Mouse (Mus musculus) Patski (cell line): ENCODE results near the gene Gm17949. TPM values are rescaled to one million over a fixed set of nuclear protein-coding genes. Genes with fewer than 3 reads are reported as not detected.

Source experiments
- ATAC-seq: fragments of 100-300 bp; one replicate; pipeline ENCODE4 v1.8.0; 2021
- CTCF ChIA-PET: fragments of 350-600 bp; sonication (Branson Sonifier 250); formaldehyde crosslinking; loops from one replicate; lab custom pipeline; 2022; ENCODE audit warnings: inconsistent platforms; lab: Charles Lee
- POLR2A ChIA-PET: fragments of 350-600 bp; sonication (Branson Sonifier 250); formaldehyde crosslinking; loops from one replicate; lab custom pipeline; 2022; ENCODE audit warnings: antibody characterized with exemption, inconsistent platforms; lab: Charles Lee
- DNase-seq: peaks from one replicate; pipeline ENCODE4 v3.0.0-alpha.2; 2011; ENCODE audit warnings: low read depth, low spot score
- H3K27me3 ChIP-seq: fragments of 371-371 bp; one replicate; pipeline ENCODE4 v1.5.1; 2021
- CTCF ChIP-seq: fragments of 100-300 bp; IDR thresholded peaks from one replicate; pipeline ENCODE4 v1.5.1; 2021
- in situ Hi-C: fragments of 300-500 bp; cut with MboI; formaldehyde crosslinking; loops from 3 replicates; pipeline ENCODE4 v1.11.1; 2018; ENCODE audit warnings: low pct_unique_long_range_greater_than_20kb, mixed read lengths
- polyA plus RNA-seq: library from polyadenylated mRNA; unstranded; gene quantifications from one replicate; pipeline ENCODE4 v1.2.3, GENCODE M21; 2021

Gene Gm17949
- polyA plus RNA-seq, 1 experiment from 2014 or later = not detected

DNA sequence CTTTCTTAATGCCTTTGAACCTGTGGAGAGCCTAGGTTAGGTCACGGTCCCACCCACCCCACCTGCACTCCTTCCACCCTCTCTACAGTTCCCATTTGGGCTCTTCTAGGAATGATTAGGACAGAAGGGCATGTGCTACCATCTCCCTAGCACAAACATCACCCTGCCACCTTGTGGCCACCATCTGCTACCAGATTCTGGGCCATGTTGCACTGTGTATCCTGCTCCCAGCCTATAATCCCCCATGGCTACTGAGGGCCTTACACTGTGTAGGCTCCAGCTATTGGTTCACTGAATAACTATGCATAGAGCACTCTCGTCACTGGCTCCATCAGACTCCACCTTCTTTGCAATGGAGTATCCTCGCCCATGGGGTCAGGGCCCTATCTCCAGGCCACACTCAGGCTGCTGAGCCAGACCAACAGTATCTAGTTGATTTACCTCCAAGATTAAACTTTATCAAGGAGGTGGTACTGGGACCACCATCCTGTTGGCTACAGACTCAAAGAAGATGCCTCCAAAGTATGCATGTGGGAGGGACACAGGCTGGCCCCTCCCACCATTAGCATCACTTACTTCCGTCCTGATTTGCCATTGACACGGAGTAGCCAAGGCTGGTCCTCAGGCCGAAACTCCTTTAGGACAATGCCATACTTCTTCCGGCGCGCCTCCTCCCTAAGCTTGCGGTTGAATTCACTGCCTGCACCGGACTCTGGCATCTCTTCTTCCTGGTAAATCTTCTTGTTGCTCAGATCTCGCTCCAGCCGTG, 3.9 kb upstream of the Gm17949 start:
- ATAC-seq (no peak), DNase-seq (no peak)
- ChIA-PET CTCF (interaction anchor here (1.9 kb wide), 1 partner anchor 10 kb away, joined by 5 read pairs; the partner anchor contains the start of gene Alkbh7), POLR2A (no interaction called here)
- no peaks in the 10 kb centered on the region for H3K27me3 ChIP-seq
- in situ Hi-C loops = no loop called here
- TF ChIP-seq CTCF = no peak

DNA sequence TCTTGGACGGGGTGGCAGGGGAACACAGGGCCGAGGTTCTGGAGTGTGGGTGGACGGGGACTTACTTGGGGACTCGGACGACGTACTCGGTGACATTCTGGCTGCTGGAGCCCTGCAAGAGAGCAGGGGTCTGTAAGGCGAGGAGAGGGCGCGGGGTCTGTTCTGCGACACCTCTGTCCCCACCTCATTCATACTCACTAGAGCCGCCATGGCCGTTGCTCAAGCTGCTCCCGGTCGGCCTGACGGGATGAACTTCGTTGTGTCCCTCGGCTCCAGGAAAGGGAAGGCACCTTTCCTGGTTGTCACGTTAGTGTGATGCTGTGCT, 396 bp upstream of the Gm17949 start:
- in situ Hi-C loops = no loop called here
- no peak for TF ChIP-seq CTCF
- no peak for DNase-seq
- no peaks in the 10 kb centered on the region for H3K27me3 ChIP-seq
- CTCF ChIA-PET = interaction anchor here (0.7 kb wide), 1 partner anchor 14 kb away, joined by 4 read pairs; the partner anchor contains the start of gene Alkbh7
- peak; percentile 28 for ATAC-seq
- POLR2A ChIA-PET = no interaction called here

DNA sequence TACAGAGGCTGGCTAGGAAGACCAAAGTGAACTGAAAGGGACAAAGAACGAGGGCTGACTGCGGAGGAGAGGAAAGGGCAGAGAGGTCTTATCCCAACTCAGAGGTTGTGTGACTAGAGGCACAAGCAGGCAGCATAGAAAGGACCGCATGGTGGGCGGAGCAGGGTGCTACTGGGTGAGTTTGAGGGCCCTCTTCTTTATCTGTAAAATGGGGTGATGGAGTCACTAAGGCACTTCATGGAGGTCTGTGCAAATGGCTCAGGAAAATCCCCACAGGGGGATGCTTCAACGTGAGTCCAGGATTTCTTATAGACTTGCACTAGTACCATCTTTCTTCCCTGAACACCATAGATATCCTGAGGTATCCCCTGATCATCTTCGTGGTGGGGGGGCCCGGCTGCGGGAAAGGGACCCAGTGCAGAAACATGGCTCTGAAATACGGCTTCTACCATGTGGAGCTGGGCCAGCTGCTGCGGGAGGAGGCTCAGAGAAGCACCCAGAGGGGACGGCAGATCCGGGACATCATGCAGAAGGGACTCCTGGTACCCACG, 1.1 kb downstream of the Gm17949 start:
- TF ChIP-seq CTCF = no peak
- H3K27me3 ChIP-seq = no peaks in the 10 kb centered on the region
- ChIA-PET POLR2A (no interaction called here), CTCF (no interaction called here)
- DNase-seq (no peak), ATAC-seq (no peak)
- in situ Hi-C loops = no loop called here

DNA sequence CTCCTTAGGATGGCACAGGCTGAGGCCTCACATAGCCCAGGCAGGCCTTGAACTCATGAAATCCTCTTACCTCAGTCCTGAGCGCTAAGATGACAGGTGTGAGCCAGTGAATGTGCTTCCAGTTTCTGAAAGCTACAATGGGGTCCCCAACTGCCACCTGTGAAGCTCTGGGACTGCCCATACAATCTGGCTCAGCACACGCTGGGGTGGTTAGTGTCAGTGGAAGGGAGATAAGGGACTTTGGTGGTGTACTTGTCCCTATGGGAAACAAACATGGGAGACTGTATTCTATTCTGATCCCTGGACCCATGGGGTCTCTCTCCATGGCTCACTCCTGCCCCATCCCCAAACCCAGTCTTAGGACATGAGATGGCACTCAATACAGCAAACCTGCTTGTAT, 8.4 kb downstream of the Gm17949 start:
- ATAC-seq (no peak), DNase-seq (no peak)
- ChIA-PET POLR2A (no interaction called here), CTCF (no interaction called here)
- in situ Hi-C loops = no loop called here
- TF ChIP-seq CTCF = no peak
- H3K27me3 ChIP-seq = no peaks in the 10 kb centered on the region

DNA sequence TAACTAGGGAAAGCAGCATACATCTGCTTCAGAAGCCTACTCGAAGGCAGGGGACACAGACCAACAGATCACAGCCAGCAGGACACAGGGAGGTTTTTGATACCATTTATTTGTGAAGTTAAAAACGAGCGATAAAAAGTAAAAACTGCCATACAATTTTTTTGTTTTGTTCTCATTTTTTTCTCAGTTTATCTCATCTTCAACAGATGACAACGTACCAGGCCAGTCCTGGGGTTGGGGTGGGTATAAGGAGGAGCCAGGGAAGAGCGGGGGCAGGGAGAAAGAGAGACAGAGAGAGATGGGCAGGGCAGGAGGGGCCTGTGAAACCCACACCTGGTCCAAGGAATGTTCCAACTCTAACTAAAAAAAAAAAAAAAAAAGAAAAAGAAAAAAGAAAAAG, 9.7 kb downstream of the Gm17949 start:
- ChIA-PET CTCF (no interaction called here), POLR2A (no interaction called here)
- DNase-seq (no peak), ATAC-seq (no peak)
- no peak for TF ChIP-seq CTCF
- in situ Hi-C loops = no loop called here
- H3K27me3 ChIP-seq = no peaks in the 10 kb centered on the region

DNA sequence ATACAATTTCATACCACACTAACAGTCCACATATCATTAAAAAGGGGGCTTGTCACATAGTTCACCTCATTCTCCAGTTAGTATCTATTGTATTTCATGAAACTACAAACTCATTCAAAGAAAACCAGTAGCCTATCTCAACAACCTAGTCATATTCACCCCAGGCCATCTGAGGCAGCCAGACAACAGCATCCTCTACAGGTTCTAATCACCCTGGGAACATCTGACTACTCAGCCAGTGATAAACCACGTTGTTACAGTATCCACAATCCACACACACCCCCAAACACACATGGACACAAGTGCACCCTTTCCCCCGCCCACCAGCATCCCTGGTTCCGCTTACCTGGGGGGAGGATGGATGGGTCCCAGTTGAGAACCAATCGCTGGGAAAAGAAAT, 16.2 kb downstream of the Gm17949 start:
- no peak for ATAC-seq
- ChIA-PET POLR2A (no interaction called here), CTCF (interaction anchor here (1.8 kb wide), 1 partner anchor 11 kb away, joined by 9 read pairs; no protein-coding TSS in a partner anchor)
- DNase-seq = no peak
- no peak for TF ChIP-seq CTCF
- H3K27me3 ChIP-seq = no peaks in the 10 kb centered on the region
- in situ Hi-C loops = no loop called here

DNA sequence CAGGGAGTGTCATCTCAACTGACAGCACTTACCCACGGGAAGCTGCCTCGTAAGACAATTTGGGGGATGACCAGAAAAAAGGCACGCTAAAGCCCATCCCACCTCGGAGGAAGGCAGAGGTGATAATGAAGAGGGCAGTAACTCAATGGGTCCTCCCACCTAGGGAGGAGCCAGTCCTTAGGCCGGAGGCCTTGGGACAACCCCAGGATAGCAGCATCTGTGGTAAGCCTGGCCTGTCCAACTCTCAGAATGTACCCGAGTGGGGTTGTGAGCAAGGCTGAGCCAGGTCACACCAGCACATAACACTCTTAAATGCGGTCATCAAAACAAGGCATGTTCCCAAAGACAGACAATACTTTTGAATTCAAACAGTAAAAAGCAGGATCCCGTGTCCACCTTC, 18.4 kb downstream of the Gm17949 start:
- TF ChIP-seq CTCF = no peak
- DNase-seq = no peak
- no peak for ATAC-seq
- POLR2A ChIA-PET = no interaction called here
- CTCF ChIA-PET = no interaction called here
- no peaks in the 10 kb centered on the region for H3K27me3 ChIP-seq
- in situ Hi-C loops = no loop called here

DNA sequence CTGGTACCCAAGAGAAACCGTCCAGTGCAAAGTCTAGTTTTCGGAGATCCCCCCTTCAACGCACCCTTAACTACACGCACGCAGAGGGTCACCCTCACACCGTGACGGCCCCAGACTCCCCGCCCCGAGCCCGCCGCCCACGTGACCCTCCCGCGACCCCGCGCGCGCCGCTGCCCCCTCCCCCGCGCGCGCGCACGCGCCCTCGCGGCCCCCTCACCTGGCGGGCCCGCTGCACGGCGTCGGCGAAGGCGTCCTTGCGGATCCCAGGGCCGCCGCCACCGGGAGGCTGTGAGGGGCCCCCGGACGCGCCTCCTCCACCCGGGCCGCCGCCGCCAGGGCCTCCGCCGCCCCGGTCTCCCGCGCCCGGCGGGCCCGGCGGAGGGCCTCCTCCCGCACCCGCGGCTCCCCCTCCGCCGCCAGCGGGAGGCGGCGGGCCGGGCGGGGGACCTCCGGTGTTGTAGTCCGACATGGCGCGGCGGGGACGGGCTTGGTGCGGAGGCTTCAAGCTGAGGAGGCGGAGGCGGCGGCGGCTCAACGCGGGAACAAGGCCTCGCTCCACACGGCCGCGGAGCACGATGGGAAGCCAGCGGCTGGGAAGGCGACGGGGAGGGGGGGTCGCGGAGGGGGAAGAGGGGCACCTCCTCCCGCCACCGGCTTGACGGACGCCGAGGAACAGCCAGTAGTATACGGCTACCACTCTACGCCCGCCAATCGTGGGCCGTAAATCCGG, 19.8 kb downstream of the Gm17949 start, which contains the start of gene Khsrp:
Gene Khsrp (minus strand): TSS at position 592 of the 730 bp plus-strand sequence.
- DNase-seq (no peak), ATAC-seq (no peak)
- no peak for TF ChIP-seq CTCF
- POLR2A ChIA-PET = interaction anchor here (0.8 to 1.1 kb wide), 2 partner anchors 25 to 214 kb away, joined by 3 to 4 read pairs; no protein-coding TSS in a partner anchor
- in situ Hi-C loops = no loop called here
- CTCF ChIA-PET = interaction anchor here (1.2 to 2.9 kb wide), 3 partner anchors 12 to 29 kb away, joined by 3 to 13 read pairs (median 5); no protein-coding TSS in a partner anchor
- no peaks in the 10 kb centered on the region for H3K27me3 ChIP-seq

DNA sequence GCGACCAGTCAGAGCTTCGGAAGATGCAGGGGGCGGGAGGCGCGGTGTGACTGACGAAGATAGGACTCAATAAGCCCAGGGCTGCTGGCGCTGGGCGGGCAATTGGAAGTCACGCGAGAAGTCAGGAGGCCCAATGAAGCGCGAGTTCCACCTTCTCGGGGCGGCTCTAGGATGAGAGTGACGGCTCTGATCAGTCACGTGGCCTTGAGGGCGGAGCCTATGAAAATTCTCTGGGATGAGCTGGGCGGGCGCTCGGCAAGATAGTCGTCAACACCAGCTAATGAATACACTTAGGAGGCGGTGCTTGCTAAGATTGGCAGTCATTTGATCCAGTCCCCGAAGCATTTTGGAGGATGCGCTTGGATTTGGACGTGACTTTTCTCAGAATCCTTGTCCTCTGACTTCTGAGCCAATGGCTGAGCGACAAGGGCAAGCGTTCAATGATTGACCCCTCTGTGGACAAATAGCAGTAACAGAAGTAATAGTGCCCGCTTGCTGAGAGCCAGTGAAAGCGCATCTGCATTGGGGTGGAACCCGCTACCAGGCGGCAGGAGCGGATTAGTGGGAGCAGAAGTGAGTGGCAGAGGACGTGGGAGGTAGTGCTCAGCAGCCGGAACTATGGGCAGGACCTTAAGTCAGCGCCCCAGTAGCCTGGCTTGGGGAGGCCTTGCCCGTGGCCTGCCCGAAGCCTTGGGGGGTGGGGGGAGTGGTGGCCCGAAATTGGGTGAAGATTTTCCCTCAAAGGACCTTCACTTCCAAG, 20.6 kb downstream of the Gm17949 start:
- POLR2A ChIA-PET = interaction anchor here (1.0 to 1.1 kb wide), 2 partner anchors 12 to 215 kb away, joined by 3 read pairs; no protein-coding TSS in a partner anchor
- peak; percentile 98 for ATAC-seq
- in situ Hi-C loops = no loop called here

DNA sequence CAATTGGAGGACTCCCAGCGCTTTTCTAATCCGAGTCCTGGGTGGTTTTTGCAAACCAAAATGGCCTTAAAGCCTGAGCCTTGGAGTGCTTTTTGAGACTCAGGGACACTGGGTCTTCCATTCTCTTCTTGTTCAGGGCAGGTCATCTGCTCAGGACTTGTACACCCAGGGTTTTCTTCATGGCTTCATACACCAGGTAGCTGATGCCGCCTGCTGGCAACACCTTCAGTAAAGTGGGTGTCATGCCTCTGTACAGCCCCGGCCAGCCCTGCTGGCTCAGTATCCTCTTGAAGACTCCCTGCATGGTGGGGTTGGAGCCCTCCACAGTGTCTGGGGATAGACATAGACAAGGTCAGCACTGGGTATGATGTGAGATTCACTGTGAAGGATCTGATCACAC, 21.6 kb downstream of the Gm17949 start:
- ChIA-PET CTCF (interaction anchor here (2.9 kb wide), 1 partner anchor 11 kb away, joined by 13 read pairs; no protein-coding TSS in a partner anchor), POLR2A (interaction anchor here (1.0 kb wide), 1 partner anchor 11 kb away, joined by 3 read pairs; no protein-coding TSS in a partner anchor)
- no peak for ATAC-seq
- no peaks in the 10 kb centered on the region for H3K27me3 ChIP-seq
- TF ChIP-seq CTCF = no peak
- no peak for DNase-seq
- in situ Hi-C loops = no loop called here

More for the DNA sequence above, 20.6 kb downstream of the Gm17949 start:
- CTCF ChIA-PET = interaction anchor here (1.2 to 2.9 kb wide), 3 partner anchors 12 to 29 kb away, joined by 3 to 13 read pairs (median 5); no protein-coding TSS in a partner anchor
- peak; percentile 99 for DNase-seq
- no peak for TF ChIP-seq CTCF
- no peaks in the 10 kb centered on the region for H3K27me3 ChIP-seq
